Mouse (Mus musculus): ENCODE results near the gene Gm6034. TPM values are rescaled to one million over a fixed set of nuclear protein-coding genes. Genes with fewer than 3 reads are reported as not detected.
A peak's percentile ranks its signal among the peaks of the same experiment; 100 is the strongest.
"Not testable (repeated sequence)": the region's sequence is repeated elsewhere in the genome, so short reads cannot be mapped to it uniquely, and the experiment has no call there.

Gm6034 gene
- total RNA-seq, 1 experiment: 0.18 TPM

GRCm38 (mm10) chr17:36000349-36000748, 42.4 kb upstream of the Gm6034 start:
- no peak overlapping the region for H3K27ac ChIP-seq (ENCODE audit: insufficient read depth, low read depth, low read length, poor library complexity, severe bottlenecking)
- no peaks in the 10 kb centered on the region for H3K9me3 ChIP-seq (ENCODE audit: control insufficient read depth, insufficient read depth, low read depth, low read length)
- H3K9ac ChIP-seq (ENCODE audit: insufficient read depth, low read depth, low read length, poor library complexity, severe bottlenecking): no peak overlapping the region
- H3K36me3 ChIP-seq (ENCODE audit: control insufficient read depth, insufficient read depth, low read length, poor library complexity, severe bottlenecking): 0 out of 2 replicates have a peak, but pooled peaks cover 1% of the 10 kb centered on the region
- DNase-seq (ENCODE audit: low read depth, low spot score): no peak
- H3K4me1 ChIP-seq (ENCODE audit: control insufficient read depth in 2 of 2, insufficient read depth in 2 of 2, low read length in 2 of 2, poor library complexity in 1 of 2): peaks cover 5 to 16% of the 10 kb centered on the region in 2 experiments
- H3K4me3 ChIP-seq (ENCODE audit: insufficient read depth in 1 of 2, low read depth in 1 of 2, low read length in 2 of 2, poor library complexity in 1 of 2, severe bottlenecking in 1 of 2): no peak overlapping the region
- in situ Hi-C loops (cut with MboI; ENCODE audit: low sequenced_read_pairs in 2 of 2, unreplicated experiment in 2 of 2): no loop called here
- no peak for TF ChIP-seq ZC3H11A (IDR thresholded peaks at IDR 0.05; ENCODE audit: borderline replicate concordance, low read depth, low read length)
- no peak for TF ChIP-seq HCFC1 (IDR thresholded peaks at IDR 0.05; ENCODE audit: borderline replicate concordance, insufficient read depth, low read length)
- no peak for TF ChIP-seq ZNF384 (IDR thresholded peaks at IDR 0.05; ENCODE audit: low read depth, low read length)
- no peak for TF ChIP-seq MAFK (IDR thresholded peaks at IDR 0.05; ENCODE audit: insufficient read depth, low read depth, low read length)
- TF ChIP-seq CHD2 (IDR thresholded peaks at IDR 0.05; ENCODE audit: low read depth, low read length): no peak

GRCm38 (mm10) chr17:36001121-36001897, 41.5 kb upstream of the Gm6034 start:
- DNase-seq (ENCODE audit: low read depth, low spot score): no peak
- Histone ChIP-seq H3K27ac (ENCODE audit: insufficient read depth, low read depth, low read length, poor library complexity, severe bottlenecking) (0 out of 2 replicates have a peak overlapping the region, but pooled peaks have one; percentile 40), H3K9me3 (ENCODE audit: control insufficient read depth, insufficient read depth, low read depth, low read length) (no peaks in the 10 kb centered on the region), H3K4me1 (ENCODE audit: control insufficient read depth in 2 of 2, insufficient read depth in 2 of 2, low read length in 2 of 2, poor library complexity in 1 of 2) (peaks cover 2 to 16% of the 10 kb centered on the region in 2 experiments), H3K9ac (ENCODE audit: insufficient read depth, low read depth, low read length, poor library complexity, severe bottlenecking) (no peak overlapping the region), H3K36me3 (ENCODE audit: control insufficient read depth, insufficient read depth, low read length, poor library complexity, severe bottlenecking) (peaks cover 5% of the 10 kb centered on the region; the same call in 1 of the 2 replicates), H3K4me3 (ENCODE audit: insufficient read depth in 1 of 2, low read depth in 1 of 2, low read length in 2 of 2, poor library complexity in 1 of 2, severe bottlenecking in 1 of 2) (no peak overlapping the region)
- TF ChIP-seq MAFK (IDR thresholded peaks at IDR 0.05; ENCODE audit: insufficient read depth, low read depth, low read length) (no peak), ZC3H11A (IDR thresholded peaks at IDR 0.05; ENCODE audit: borderline replicate concordance, low read depth, low read length) (no peak)
- in situ Hi-C loops (cut with MboI; ENCODE audit: low sequenced_read_pairs in 2 of 2, unreplicated experiment in 2 of 2): no loop called here

- Histone ChIP-seq H3K27ac (ENCODE audit: insufficient read depth, low read depth, low read length, poor library complexity, severe bottlenecking) (no peak overlapping the region), H3K4me3 (ENCODE audit: insufficient read depth in 1 of 2, low read depth in 1 of 2, low read length in 2 of 2, poor library complexity in 1 of 2, severe bottlenecking in 1 of 2) (no peak overlapping the region), H3K9ac (ENCODE audit: insufficient read depth, low read depth, low read length, poor library complexity, severe bottlenecking) (no peak overlapping the region), H3K9me3 (ENCODE audit: control insufficient read depth, insufficient read depth, low read depth, low read length) (no peaks in the 10 kb centered on the region), H3K36me3 (ENCODE audit: control insufficient read depth, insufficient read depth, low read length, poor library complexity, severe bottlenecking) (peaks cover 5% of the 10 kb centered on the region; the same call in 1 of the 2 replicates), H3K4me1 (ENCODE audit: control insufficient read depth in 2 of 2, insufficient read depth in 2 of 2, low read length in 2 of 2, poor library complexity in 1 of 2) (peaks cover 2 to 16% of the 10 kb centered on the region in 2 experiments)
- TF ChIP-seq MAFK (IDR thresholded peaks at IDR 0.05; ENCODE audit: insufficient read depth, low read depth, low read length): no peak
- TF ChIP-seq HCFC1 (IDR thresholded peaks at IDR 0.05; ENCODE audit: borderline replicate concordance, insufficient read depth, low read length): no peak
- TF ChIP-seq CHD2 (IDR thresholded peaks at IDR 0.05; ENCODE audit: low read depth, low read length): no peak
- no peak for TF ChIP-seq ZNF384 (IDR thresholded peaks at IDR 0.05; ENCODE audit: low read depth, low read length)
- TF ChIP-seq ZC3H11A (IDR thresholded peaks at IDR 0.05; ENCODE audit: borderline replicate concordance, low read depth, low read length): no peak
- DNase-seq (ENCODE audit: low read depth, low spot score): no peak
- in situ Hi-C loops (cut with MboI; ENCODE audit: low sequenced_read_pairs in 2 of 2, unreplicated experiment in 2 of 2): no loop called here
Observed at GRCm38 (mm10) chr17:36001966-36002365, 40.8 kb upstream of the Gm6034 start.

- in situ Hi-C loops (cut with MboI; ENCODE audit: low sequenced_read_pairs in 2 of 2, unreplicated experiment in 2 of 2): no loop called here
- Histone ChIP-seq H3K4me3 (ENCODE audit: insufficient read depth in 1 of 2, low read depth in 1 of 2, low read length in 2 of 2, poor library complexity in 1 of 2, severe bottlenecking in 1 of 2) (no peak overlapping the region), H3K4me1 (ENCODE audit: control insufficient read depth in 2 of 2, insufficient read depth in 2 of 2, low read length in 2 of 2, poor library complexity in 1 of 2) (peaks cover 0 to 14% of the 10 kb centered on the region in 2 experiments; a peak in 3 of 4 replicates)
Observed at GRCm38 (mm10) chr17:36003331-36003730, 39.4 kb upstream of the Gm6034 start.

GRCm38 (mm10) chr17:36004409-36004808, 38.4 kb upstream of the Gm6034 start:
- H3K27ac ChIP-seq (ENCODE audit: insufficient read depth, low read depth, low read length, poor library complexity, severe bottlenecking); H3K4me3 ChIP-seq (ENCODE audit: insufficient read depth in 1 of 2, low read depth in 1 of 2, low read length in 2 of 2, poor library complexity in 1 of 2, severe bottlenecking in 1 of 2); in situ Hi-C loops (cut with MboI; ENCODE audit: low sequenced_read_pairs in 2 of 2, unreplicated experiment in 2 of 2); DNase-seq (ENCODE audit: low read depth, low spot score); H3K9ac ChIP-seq (ENCODE audit: insufficient read depth, low read depth, low read length, poor library complexity, severe bottlenecking); H3K9me3 ChIP-seq (ENCODE audit: control insufficient read depth, insufficient read depth, low read depth, low read length); H3K36me3 ChIP-seq (ENCODE audit: control insufficient read depth, insufficient read depth, low read length, poor library complexity, severe bottlenecking): not testable (repeated sequence)
- H3K4me1 ChIP-seq (ENCODE audit: control insufficient read depth in 2 of 2, insufficient read depth in 2 of 2, low read length in 2 of 2, poor library complexity in 1 of 2): peaks cover 0 to 12% of the 10 kb centered on the region in 2 experiments; a peak in 2 of 4 replicates

More at GRCm38 (mm10) chr17:36003331-36003730, 39.4 kb upstream of the Gm6034 start:
- Histone ChIP-seq H3K9me3 (ENCODE audit: control insufficient read depth, insufficient read depth, low read depth, low read length) (no peaks in the 10 kb centered on the region), H3K9ac (ENCODE audit: insufficient read depth, low read depth, low read length, poor library complexity, severe bottlenecking) (no peak overlapping the region), H3K27ac (ENCODE audit: insufficient read depth, low read depth, low read length, poor library complexity, severe bottlenecking) (no peak overlapping the region), H3K36me3 (ENCODE audit: control insufficient read depth, insufficient read depth, low read length, poor library complexity, severe bottlenecking) (peaks cover 5% of the 10 kb centered on the region; the same call in 1 of the 2 replicates)
- TF ChIP-seq ZNF384 (IDR thresholded peaks at IDR 0.05; ENCODE audit: low read depth, low read length): no peak
- no peak for TF ChIP-seq HCFC1 (IDR thresholded peaks at IDR 0.05; ENCODE audit: borderline replicate concordance, insufficient read depth, low read length)
- no peak for TF ChIP-seq CHD2 (IDR thresholded peaks at IDR 0.05; ENCODE audit: low read depth, low read length)
- no peak for TF ChIP-seq ZC3H11A (IDR thresholded peaks at IDR 0.05; ENCODE audit: borderline replicate concordance, low read depth, low read length)
- TF ChIP-seq MAFK (IDR thresholded peaks at IDR 0.05; ENCODE audit: insufficient read depth, low read depth, low read length): no peak
- DNase-seq (ENCODE audit: low read depth, low spot score): no peak
